Mouse (Mus musculus) megakaryocyte, embryonic 14.5 days (primary cell): ENCODE results near the gene Ric8a. TPM values are rescaled to one million over a fixed set of nuclear protein-coding genes. Genes with fewer than 3 reads are reported as not detected.

Source experiments
- H3K27me3 ChIP-seq: replicated peaks from 2 replicates; pipeline ENCODE3; 2012; ENCODE audit warnings: inconsistent platforms
- H3K36me3 ChIP-seq: replicated peaks from 2 replicates; pipeline ENCODE3; 2012; ENCODE audit warnings: low read length, inconsistent platforms, mixed read lengths
- H3K4me1 ChIP-seq: 2 replicates; pipeline ENCODE4 v1.6.1; 2012; ENCODE audit warnings: inconsistent platforms
- H3K4me3 ChIP-seq: replicated peaks from 2 replicates; pipeline ENCODE3; 2012; ENCODE audit warnings: moderate library complexity, mild to moderate bottlenecking, inconsistent platforms
- H3K9me3 ChIP-seq: 2 replicates; pipeline ENCODE4 v1.6.1; 2012; ENCODE audit warnings: inconsistent platforms
- FLI1 ChIP-seq: IDR thresholded peaks from 2 replicates; pipeline ENCODE4 v1.6.1; 2012; ENCODE audit warnings: low read length, inconsistent platforms, mixed read lengths
- GATA1 ChIP-seq: IDR thresholded peaks from 3 replicates; pipeline ENCODE4 v1.6.1; 2012; ENCODE audit warnings: mixed read lengths, low read length, inconsistent platforms, borderline replicate concordance
- polyA plus RNA-seq: library from polyadenylated mRNA; stranded (reverse); fragments of >175 nt; gene quantifications from 2 replicates; pipeline ENCODE4 v1.2.3, GENCODE M21; 2012; ENCODE audit warnings: low replicate concordance; ENCODE audit not compliant: insufficient read depth

The Ric8a gene
- polyA plus RNA-seq, 1 experiment: 112 TPM

DNA sequence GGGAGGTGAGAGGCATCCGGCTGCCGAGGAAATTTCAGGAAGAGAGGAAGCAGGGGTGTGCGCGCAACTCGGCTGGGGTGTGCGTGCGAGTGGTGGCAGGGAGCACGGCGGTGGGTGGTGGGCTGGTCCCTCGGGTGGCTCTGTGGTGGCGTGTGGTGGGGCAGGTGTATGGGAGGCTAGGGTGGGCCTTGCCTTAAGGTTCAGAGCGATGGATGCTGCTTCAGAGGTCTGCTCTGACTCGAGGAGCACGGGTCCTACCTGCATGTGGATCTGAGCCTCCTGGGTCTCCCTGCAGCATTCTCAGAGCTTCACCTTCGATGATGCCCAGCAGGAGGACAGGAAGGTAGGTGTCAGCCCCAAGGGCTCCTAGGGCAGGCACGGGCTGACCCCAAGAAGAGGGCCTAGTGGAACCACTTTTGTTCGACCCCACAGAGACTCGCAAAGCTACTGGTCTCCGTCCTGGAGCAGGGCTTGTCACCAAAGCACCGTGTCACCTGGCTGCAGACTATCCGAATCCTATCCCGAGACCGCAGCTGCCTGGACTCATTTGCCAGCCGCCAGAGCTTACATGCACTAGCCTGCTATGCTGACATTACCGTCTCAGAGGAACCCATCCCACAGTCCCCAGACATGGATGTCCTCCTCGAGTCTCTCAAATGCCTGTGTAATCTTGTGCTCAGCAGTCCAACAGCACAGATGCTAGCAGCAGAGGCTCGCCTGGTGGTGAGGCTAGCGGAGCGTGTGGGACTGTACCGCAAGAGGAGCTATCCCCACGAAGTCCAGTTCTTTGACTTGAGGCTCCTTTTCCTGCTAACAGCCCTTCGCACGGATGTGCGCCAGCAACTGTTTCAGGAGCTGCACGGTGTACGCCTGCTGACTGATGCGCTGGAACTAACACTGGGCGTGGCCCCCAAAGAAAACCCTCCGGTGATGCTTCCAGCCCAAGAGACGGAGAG lies 1.1 kb downstream of the Ric8a start, which contains the start of gene Bet1l:
Gene Bet1l, minus strand, starts transcription at position 28 of the 956 bp plus-strand sequence.
- Histone ChIP-seq H3K27me3 (no peaks in the 10 kb centered on the region), H3K4me3 (peak within 1 kb of the TSS; percentile 100), H3K9me3 (no peaks in the 10 kb centered on the region), H3K4me1 (peaks cover 80% of the 10 kb centered on the region), H3K36me3 (peaks cover 76% of the 10 kb centered on the region)
- no peak for TF ChIP-seq FLI1
- TF ChIP-seq GATA1: no peak

DNA sequence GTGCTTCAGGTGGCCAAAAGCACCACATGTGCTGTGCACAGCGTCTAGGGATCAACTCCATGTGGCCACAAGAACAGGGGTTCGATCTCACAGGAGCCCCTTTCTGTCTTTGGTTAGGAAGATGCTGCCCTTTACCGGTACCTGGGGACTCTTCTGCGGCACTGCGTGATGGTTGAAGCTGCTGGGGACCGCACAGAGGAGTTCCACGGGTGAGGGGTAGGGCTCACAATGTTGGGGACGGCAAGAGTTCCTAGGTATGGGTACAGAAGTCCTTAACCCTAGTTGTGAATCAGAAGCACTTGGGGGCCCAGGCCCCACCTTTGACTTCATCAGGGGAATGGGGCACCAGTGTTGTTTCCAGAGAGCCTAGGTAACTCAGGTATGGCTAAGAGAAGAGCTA lies 2.0 kb downstream of the Ric8a start:
- peaks cover 76% of the 10 kb centered on the region for H3K36me3 ChIP-seq

DNA sequence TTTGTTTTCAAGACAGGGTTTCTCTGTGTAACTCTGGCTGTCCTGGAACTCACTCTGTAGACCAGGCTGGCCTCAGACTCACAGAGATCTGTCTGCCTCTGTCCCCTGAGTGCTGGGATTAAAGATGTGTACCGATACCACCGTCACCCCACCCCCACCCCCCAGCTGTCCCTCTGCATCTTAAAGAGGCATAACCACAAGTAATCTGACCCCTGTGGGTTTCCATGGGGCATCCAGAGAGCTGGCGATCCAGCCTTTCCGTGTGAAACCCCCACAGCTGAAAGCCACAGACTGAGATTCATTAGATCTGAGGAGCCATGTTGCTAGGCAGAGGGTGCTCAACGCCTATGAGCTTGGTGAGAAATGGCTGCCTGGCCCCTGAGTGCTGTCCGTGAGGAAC lies 3.2 kb downstream of the Ric8a start:
- H3K36me3 ChIP-seq: peaks cover 76% of the 10 kb centered on the region
- H3K9me3 ChIP-seq: no peaks in the 10 kb centered on the region
- H3K4me3 ChIP-seq: no peak overlapping the region
- H3K27me3 ChIP-seq: no peaks in the 10 kb centered on the region
- TF ChIP-seq GATA1: no peak
- TF ChIP-seq FLI1: no peak
- peaks cover 67% of the 10 kb centered on the region for H3K4me1 ChIP-seq

More for the DNA sequence above, 2.0 kb downstream of the Ric8a start:
- no peaks in the 10 kb centered on the region for H3K27me3 ChIP-seq
- no peak for TF ChIP-seq GATA1
- H3K9me3 ChIP-seq: no peaks in the 10 kb centered on the region
- H3K4me1 ChIP-seq: peaks cover 73% of the 10 kb centered on the region
- H3K4me3 ChIP-seq: peak overlapping the region; percentile 100

DNA sequence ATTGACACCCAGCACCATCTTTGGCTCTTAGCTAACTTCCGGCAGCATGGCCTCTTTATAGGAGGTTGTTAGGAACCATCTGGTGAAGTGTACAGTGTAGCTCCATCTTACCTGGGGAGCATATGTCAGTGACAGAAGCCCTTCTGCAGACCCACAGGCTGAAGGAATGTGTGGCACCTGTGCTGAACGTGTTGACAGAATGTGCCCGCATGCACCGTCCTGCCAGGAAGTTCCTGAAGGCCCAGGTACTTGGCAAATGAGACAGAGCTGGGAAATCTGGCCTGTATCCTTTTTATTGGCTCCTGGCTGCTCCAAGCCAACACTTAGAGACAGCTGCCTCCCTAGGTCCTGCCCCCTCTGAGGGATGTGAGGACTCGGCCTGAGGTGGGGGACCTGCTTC lies 4.0 kb downstream of the Ric8a start:
- Histone ChIP-seq H3K36me3 (peaks cover 80% of the 10 kb centered on the region), H3K4me3 (no peak overlapping the region), H3K9me3 (no peaks in the 10 kb centered on the region), H3K4me1 (peaks cover 68% of the 10 kb centered on the region), H3K27me3 (no peaks in the 10 kb centered on the region)
- TF ChIP-seq FLI1 (no peak), GATA1 (no peak)

DNA sequence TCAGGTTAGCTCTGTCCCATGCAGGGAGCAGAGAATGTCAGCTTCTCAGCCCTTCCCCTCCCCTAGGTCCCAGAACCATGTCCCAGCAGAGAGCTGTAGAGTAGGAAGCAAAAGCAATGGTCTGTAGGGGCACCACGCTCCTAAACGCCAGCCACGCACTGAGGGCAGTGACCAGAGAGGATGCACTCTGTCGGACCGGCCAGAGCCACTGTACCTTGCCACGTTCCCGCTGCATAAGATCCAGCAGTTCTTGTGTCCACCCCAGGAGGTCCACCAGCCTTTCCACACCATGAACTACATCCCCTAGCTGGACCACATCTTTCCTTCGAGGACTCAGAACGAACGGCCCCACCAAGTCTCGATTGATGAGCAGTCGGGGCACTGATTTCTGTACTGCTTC lies 8.0 kb downstream of the Ric8a start:
- Histone ChIP-seq H3K9me3 (no peaks in the 10 kb centered on the region), H3K4me1 (peaks cover 72% of the 10 kb centered on the region), H3K4me3 (peak overlapping the region; percentile 12), H3K27me3 (no peaks in the 10 kb centered on the region), H3K36me3 (peaks cover 97% of the 10 kb centered on the region)
- TF ChIP-seq FLI1 (no peak), GATA1 (no peak)

DNA sequence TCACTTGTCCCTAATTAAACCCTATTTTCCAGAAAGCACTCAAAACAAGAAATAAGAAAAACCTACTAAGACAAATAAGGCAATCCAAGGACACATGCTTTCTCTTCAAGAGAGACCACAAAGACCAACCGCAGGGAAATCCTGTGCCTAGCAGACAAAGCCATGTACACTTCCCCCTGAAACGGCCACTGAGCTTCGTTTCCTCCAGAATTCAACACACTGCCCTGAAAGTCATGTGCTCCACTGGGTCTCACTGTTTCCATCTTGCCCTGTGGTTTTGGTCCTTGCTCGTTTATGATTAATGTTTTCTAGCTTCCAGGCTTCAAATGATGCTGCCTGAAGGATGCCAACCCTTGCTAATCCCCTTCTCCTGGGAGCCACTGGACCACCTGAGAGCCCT lies 17.5 kb downstream of the Ric8a start:
- peaks cover 96% of the 10 kb centered on the region for H3K4me1 ChIP-seq
- H3K4me3 ChIP-seq: peak overlapping the region; percentile 83
- TF ChIP-seq FLI1: 0 out of 2 replicates have a peak, but pooled peaks have one; percentile 14
- TF ChIP-seq GATA1: peak; percentile 14; the same call in 1 of the 3 replicates
- H3K9me3 ChIP-seq: no peaks in the 10 kb centered on the region
- peaks cover 94% of the 10 kb centered on the region for H3K36me3 ChIP-seq
- no peaks in the 10 kb centered on the region for H3K27me3 ChIP-seq

DNA sequence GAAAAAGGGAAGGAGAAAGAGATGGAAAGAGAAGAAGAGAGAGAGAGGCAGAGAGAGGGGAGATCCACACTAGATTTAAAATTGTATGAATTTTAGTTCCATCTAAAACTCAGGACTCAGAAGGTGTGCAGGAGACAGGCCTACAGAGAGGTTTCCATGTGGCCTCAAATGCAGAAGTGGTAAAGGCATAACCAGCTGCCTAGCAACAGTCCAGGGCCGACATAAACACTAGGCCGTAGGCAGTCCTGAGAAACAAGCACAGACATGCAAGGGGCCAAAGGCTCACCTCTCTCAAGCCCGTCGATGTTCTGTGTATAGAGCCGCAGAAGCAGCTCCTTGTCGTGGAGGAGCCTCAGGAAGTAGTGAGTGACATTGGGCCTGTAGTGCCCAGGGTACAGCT lies 20.6 kb downstream of the Ric8a start:
- H3K9me3 ChIP-seq: no peaks in the 10 kb centered on the region
- TF ChIP-seq GATA1 (no peak), FLI1 (no peak)
- H3K4me1 ChIP-seq: peaks cover 84% of the 10 kb centered on the region
- no peaks in the 10 kb centered on the region for H3K27me3 ChIP-seq
- peaks cover 62% of the 10 kb centered on the region for H3K36me3 ChIP-seq
- H3K4me3 ChIP-seq: no peak overlapping the region

DNA sequence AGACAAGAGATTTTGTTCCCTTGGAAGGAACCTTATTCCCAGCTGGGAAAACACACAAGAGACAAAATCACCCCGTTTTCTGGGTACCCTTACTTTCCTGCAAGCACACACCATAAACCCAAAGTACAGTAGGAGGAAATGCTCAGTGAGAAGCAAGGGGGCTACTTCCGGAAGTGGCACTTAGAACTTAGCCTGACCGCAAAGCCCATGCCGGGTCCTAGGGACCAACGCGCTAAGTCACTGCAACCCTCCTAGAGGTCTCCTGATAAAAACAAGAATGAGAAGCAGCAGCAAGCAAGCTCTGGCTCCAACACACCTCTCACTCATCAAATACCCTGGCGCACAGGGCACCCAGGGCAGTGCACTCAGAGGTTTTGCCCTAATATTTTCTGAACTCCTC lies 22.6 kb downstream of the Ric8a start:
- Histone ChIP-seq H3K4me3 (peak overlapping the region; percentile 95), H3K36me3 (peaks cover 58% of the 10 kb centered on the region), H3K27me3 (no peaks in the 10 kb centered on the region), H3K4me1 (peaks cover 79% of the 10 kb centered on the region), H3K9me3 (no peaks in the 10 kb centered on the region)
- TF ChIP-seq GATA1 (no peak), FLI1 (0 out of 2 replicates have a peak, but pooled peaks have one; percentile 28)

DNA sequence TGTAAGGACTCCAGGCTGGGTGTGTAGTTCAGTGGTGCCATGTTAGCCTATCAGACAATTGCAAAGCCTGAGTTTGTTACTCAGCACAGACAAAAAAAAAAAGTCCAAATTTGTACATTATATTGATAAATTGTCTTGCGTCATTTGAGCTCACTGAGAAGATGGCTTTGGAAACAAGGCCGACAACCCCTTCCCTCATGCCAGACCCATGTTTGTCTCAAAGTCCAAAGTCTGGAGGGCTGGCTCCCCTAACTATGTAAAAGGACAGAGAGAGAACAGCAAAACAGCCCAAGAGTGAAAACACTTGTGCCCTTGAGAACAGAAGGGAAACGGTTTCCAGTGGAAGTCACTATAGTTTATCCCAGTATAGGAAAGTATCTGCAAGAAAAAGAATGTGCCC lies 23.7 kb downstream of the Ric8a start:
- H3K36me3 ChIP-seq: peaks cover 57% of the 10 kb centered on the region
- H3K9me3 ChIP-seq: no peaks in the 10 kb centered on the region
- H3K4me1 ChIP-seq: peaks cover 70% of the 10 kb centered on the region
- H3K27me3 ChIP-seq: no peaks in the 10 kb centered on the region
- no peak for TF ChIP-seq GATA1
- no peak for TF ChIP-seq FLI1
- peak overlapping the region; percentile 95 for H3K4me3 ChIP-seq

DNA sequence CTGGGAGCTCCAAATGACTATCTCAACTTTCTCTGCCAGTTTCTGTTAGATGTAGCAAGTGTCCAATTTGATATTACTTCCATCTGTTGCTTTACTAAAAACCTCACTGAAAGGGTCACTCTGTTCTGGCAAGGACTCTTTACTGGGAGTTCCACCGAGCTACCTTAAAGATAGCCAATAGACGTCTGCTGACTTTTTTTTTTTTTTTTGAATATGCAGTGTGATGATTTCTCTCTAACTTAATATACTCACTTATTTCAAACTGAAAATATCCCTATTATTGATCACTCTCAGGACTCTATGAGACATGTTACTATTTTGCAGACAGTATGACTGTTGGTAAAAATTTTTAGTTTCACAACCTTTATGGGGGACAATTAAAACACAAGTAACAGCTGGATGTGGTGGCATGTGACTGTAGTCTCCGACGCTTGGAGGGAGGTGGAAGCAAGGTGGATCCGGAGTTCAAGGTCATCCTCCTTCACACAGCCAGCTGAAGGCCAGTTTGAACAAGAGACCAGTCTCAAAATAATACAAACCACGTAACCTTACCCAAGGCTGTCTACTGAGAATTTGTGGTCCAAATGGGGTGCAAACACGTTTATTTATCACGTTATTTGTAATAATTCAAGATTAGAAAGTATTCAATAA lies 24.2 kb downstream of the Ric8a start:
- H3K4me1 ChIP-seq: peaks cover 64% of the 10 kb centered on the region
- TF ChIP-seq GATA1 (no peak), FLI1 (no peak)
- peaks cover 57% of the 10 kb centered on the region for H3K36me3 ChIP-seq
- H3K9me3 ChIP-seq: no peaks in the 10 kb centered on the region
- no peaks in the 10 kb centered on the region for H3K27me3 ChIP-seq
- H3K4me3 ChIP-seq: peak overlapping the region; percentile 95
